Mouse (Mus musculus) limb, embryonic 15.5 days (tissue): ENCODE measurements around the gene Lck. TPM values are rescaled to one million over a fixed set of nuclear protein-coding genes. Genes with fewer than 3 reads are reported as not detected.
"Not testable (repeated sequence)": the region's sequence is repeated elsewhere in the genome, so short reads cannot be mapped to it uniquely, and the experiment has no call there.

Experiments used
- ATAC-seq: fragments of 200-750 bp; cut with Nextera tagmentation; 2 replicates; pipeline ENCODE4 v1.8.0; 2017; ENCODE audit warnings: low read depth, moderate TSS enrichment; ENCODE audit not compliant: insufficient number of reproducible peaks, low FRiP score, low TSS enrichment
- H3K27ac ChIP-seq: fragments of 300-500 bp; sonication (generic); 2 replicates; pipeline ENCODE4 v1.5.1; 2015; ENCODE audit warnings: moderate library complexity, mild to moderate bottlenecking, inconsistent platforms
- H3K27me3 ChIP-seq: fragments of 300-500 bp; sonication (generic); 2 replicates; pipeline ENCODE4 v1.6.1; 2015; ENCODE audit warnings: inconsistent platforms
- H3K36me3 ChIP-seq: fragments of 300-500 bp; sonication (generic); 2 replicates; pipeline ENCODE4 v1.6.1; 2015; ENCODE audit warnings: inconsistent platforms
- H3K4me1 ChIP-seq: fragments of 300-500 bp; sonication (generic); 2 replicates; pipeline ENCODE4 v1.6.1; 2015; ENCODE audit warnings: inconsistent platforms
- H3K4me2 ChIP-seq: fragments of 300-500 bp; sonication (generic); 2 replicates; pipeline ENCODE4 v1.6.1; 2015; ENCODE audit warnings: mild to moderate bottlenecking, inconsistent platforms
- H3K4me3 ChIP-seq: fragments of 300-500 bp; sonication (generic); 2 replicates; pipeline ENCODE4 v1.5.1; 2015; ENCODE audit warnings: mild to moderate bottlenecking, inconsistent platforms
- H3K9ac ChIP-seq: fragments of 300-500 bp; sonication (generic); 2 replicates; pipeline ENCODE4 v1.6.1; 2015; ENCODE audit warnings: inconsistent platforms
- H3K9me3 ChIP-seq: fragments of 300-500 bp; sonication (generic); 2 replicates; pipeline ENCODE4 v1.6.1; 2016; ENCODE audit warnings: inconsistent platforms
- WGBS: fragments of 180-500 bp; shearing (Covaris S2); methylation state at CpG from one replicate; pipeline ENCODE4 v1.1.7; 2015; 5-methylcytosine and 5-hydroxymethylcytosine counted together
- polyA plus RNA-seq: library from polyadenylated mRNA; unstranded; fragments of >200 nt; fragmentation: Nextera tagmentation; extraction: Ambion mirVana; gene quantifications from 2 replicates; pipeline ENCODE4 v1.2.1, GENCODE M21; 2015

The Lck gene
- polyA plus RNA-seq, 1 experiment from 2014 or later: 5.8 TPM

GRCm38 (mm10) chr4:129544106-129544505 is 29.3 kb downstream of the Lck start:
- Histone ChIP-seq H3K27me3 (no peaks in the 10 kb centered on the region), H3K4me2 (no peak overlapping the region), H3K4me3 (no peak overlapping the region), H3K9me3 (no peaks in the 10 kb centered on the region), H3K36me3 (no peaks in the 10 kb centered on the region), H3K9ac (no peak overlapping the region), H3K27ac (no peak overlapping the region), H3K4me1 (peaks cover 17% of the 10 kb centered on the region)
- 85% methylated on average over 4 of the region's 4 CpGs for WGBS
- no peak for ATAC-seq

GRCm38 (mm10) chr4:129542592-129543141 is 30.8 kb downstream of the Lck start, which contains the start of gene Hdac1:
TSS of gene Hdac1 (minus strand) at chr4:129542713.
- Histone ChIP-seq H3K4me2 (peak within 1 kb of the TSS; percentile 67), H3K27ac (peak within 1 kb of the TSS; percentile 85), H3K9ac (peak within 1 kb of the TSS; percentile 76), H3K4me1 (peaks cover 17% of the 10 kb centered on the region), H3K9me3 (no peaks in the 10 kb centered on the region), H3K4me3 (peak within 1 kb of the TSS; percentile 80), H3K27me3 (no peaks in the 10 kb centered on the region), H3K36me3 (no peaks in the 10 kb centered on the region)
- ATAC-seq: peak; percentile 99
- under 1% methylated on average over 44 of the region's 46 CpGs for WGBS

GRCm38 (mm10) chr4:129541868-129542591 is 31.4 kb downstream of the Lck start:
- 1% methylated on average over 30 of the region's 30 CpGs for WGBS
- Histone ChIP-seq H3K4me3 (peak overlapping the region; percentile 80), H3K27ac (peak overlapping the region; percentile 85), H3K36me3 (peaks cover 6% of the 10 kb centered on the region; the same call in 1 of the 2 replicates), H3K4me2 (peak overlapping the region; percentile 67), H3K27me3 (no peaks in the 10 kb centered on the region), H3K9me3 (no peaks in the 10 kb centered on the region), H3K9ac (peak overlapping the region; percentile 76), H3K4me1 (peaks cover 17% of the 10 kb centered on the region)
- ATAC-seq: no peak

- H3K4me1 ChIP-seq: peaks cover 17% of the 10 kb centered on the region
- H3K27me3 ChIP-seq: no peaks in the 10 kb centered on the region
- no peak for ATAC-seq
- no peak overlapping the region for H3K27ac ChIP-seq
- H3K36me3 ChIP-seq: peaks cover 10% of the 10 kb centered on the region
- no peak overlapping the region for H3K4me2 ChIP-seq
- H3K4me3 ChIP-seq: no peak overlapping the region
- no peaks in the 10 kb centered on the region for H3K9me3 ChIP-seq
- 90% methylated on average over 6 of the region's 6 CpGs for WGBS
- H3K9ac ChIP-seq: no peak overlapping the region
Measured at GRCm38 (mm10) chr4:129540012-129540411, 33.4 kb downstream of the Lck start.

GRCm38 (mm10) chr4:129528901-129529300 is 44.5 kb downstream of the Lck start:
- H3K9ac ChIP-seq, H3K4me1 ChIP-seq, H3K4me2 ChIP-seq, H3K27ac ChIP-seq, H3K4me3 ChIP-seq, ATAC-seq, H3K9me3 ChIP-seq, H3K27me3 ChIP-seq: not testable (repeated sequence)
- peaks cover 80% of the 10 kb centered on the region for H3K36me3 ChIP-seq
- 94% methylated on average over 6 of the region's 6 CpGs for WGBS

GRCm38 (mm10) chr4:129525889-129526288 is 47.6 kb downstream of the Lck start:
- H3K9me3 ChIP-seq: no peaks in the 10 kb centered on the region
- H3K36me3 ChIP-seq: peaks cover 90% of the 10 kb centered on the region
- no peaks in the 10 kb centered on the region for H3K27me3 ChIP-seq
- no peak overlapping the region for H3K27ac ChIP-seq
- no peaks in the 10 kb centered on the region for H3K4me1 ChIP-seq
- WGBS: 77% methylated on average over 3 of the region's 3 CpGs
- H3K4me3 ChIP-seq: no peak overlapping the region
- no peak overlapping the region for H3K4me2 ChIP-seq
- H3K9ac ChIP-seq: no peak overlapping the region
- no peak for ATAC-seq

- no peak for ATAC-seq
- H3K9ac ChIP-seq: no peak overlapping the region
- H3K27ac ChIP-seq: no peak overlapping the region
- H3K4me3 ChIP-seq: no peak overlapping the region
- no peaks in the 10 kb centered on the region for H3K4me1 ChIP-seq
- peaks cover 89% of the 10 kb centered on the region for H3K36me3 ChIP-seq
- H3K27me3 ChIP-seq: no peaks in the 10 kb centered on the region
- no peaks in the 10 kb centered on the region for H3K9me3 ChIP-seq
- WGBS: 92% methylated on average over 5 of the region's 5 CpGs
- H3K4me2 ChIP-seq: no peak overlapping the region
Measured at GRCm38 (mm10) chr4:129525338-129525737, 48.1 kb downstream of the Lck start.

- WGBS: 88% methylated on average over 8 of the region's 8 CpGs
- H3K9me3 ChIP-seq: no peaks in the 10 kb centered on the region
- H3K4me3 ChIP-seq: no peak overlapping the region
- no peaks in the 10 kb centered on the region for H3K27me3 ChIP-seq
- H3K4me2 ChIP-seq: no peak overlapping the region
- H3K36me3 ChIP-seq: peaks cover 65% of the 10 kb centered on the region
- no peak for ATAC-seq
- no peak overlapping the region for H3K27ac ChIP-seq
- H3K4me1 ChIP-seq: peaks cover 12% of the 10 kb centered on the region
- H3K9ac ChIP-seq: no peak overlapping the region
Measured at GRCm38 (mm10) chr4:129518519-129518918, 54.9 kb downstream of the Lck start.

- Histone ChIP-seq H3K9me3 (no peaks in the 10 kb centered on the region), H3K9ac (no peak overlapping the region), H3K4me1 (peaks cover 17% of the 10 kb centered on the region), H3K36me3 (peaks cover 50% of the 10 kb centered on the region), H3K4me2 (no peak overlapping the region), H3K27me3 (no peaks in the 10 kb centered on the region), H3K27ac (peak overlapping the region; percentile 63), H3K4me3 (no peak overlapping the region)
- WGBS: 42% methylated on average over 2 of the region's 2 CpGs
- ATAC-seq: no peak
Measured at GRCm38 (mm10) chr4:129516925-129517324, 56.5 kb downstream of the Lck start.

- Histone ChIP-seq H3K4me3 (peak overlapping the region; percentile 96), H3K4me2 (peak overlapping the region; percentile 72), H3K9ac (peak overlapping the region; percentile 99), H3K27ac (peak overlapping the region; percentile 95), H3K9me3 (no peaks in the 10 kb centered on the region), H3K36me3 (peaks cover 27% of the 10 kb centered on the region), H3K27me3 (no peaks in the 10 kb centered on the region), H3K4me1 (peaks cover 28% of the 10 kb centered on the region)
- WGBS: 1% methylated on average over 34 of the region's 35 CpGs
- peak; percentile 20; the same call in 1 of the 2 replicates for ATAC-seq
Measured at GRCm38 (mm10) chr4:129514300-129514898, 59.0 kb downstream of the Lck start.

GRCm38 (mm10) chr4:129513891-129514290 is 59.5 kb downstream of the Lck start:
- 0% methylated on average over 21 of the region's 57 CpGs for WGBS
- Histone ChIP-seq H3K4me1 (peaks cover 31% of the 10 kb centered on the region), H3K9ac (peak overlapping the region; percentile 99), H3K9me3 (no peaks in the 10 kb centered on the region), H3K4me3 (peak overlapping the region; percentile 96), H3K4me2 (peak overlapping the region; percentile 72), H3K36me3 (peaks cover 24% of the 10 kb centered on the region), H3K27ac (peak overlapping the region; percentile 95), H3K27me3 (no peaks in the 10 kb centered on the region)
- ATAC-seq: no peak
